Mouse (Mus musculus) stomach, embryonic 14.5 days (tissue): ENCODE measurements around the gene Slit3. TPM values are rescaled to one million over a fixed set of nuclear protein-coding genes. Genes with fewer than 3 reads are reported as not detected.

Source experiments
- ATAC-seq: fragments of 200-750 bp; cut with Nextera tagmentation; 2 replicates; pipeline ENCODE4 v1.8.0; 2017; ENCODE audit warnings: low read depth, moderate TSS enrichment; ENCODE audit not compliant: insufficient number of reproducible peaks, insufficient read depth, low FRiP score
- H3K27ac ChIP-seq: fragments of 300-500 bp; sonication (generic); 2 replicates; pipeline ENCODE4 v1.5.1; 2014; ENCODE audit warnings: mild to moderate bottlenecking, low read length, moderate library complexity, mixed read lengths
- H3K27me3 ChIP-seq: fragments of 300-500 bp; sonication (generic); 2 replicates; pipeline ENCODE4 v1.6.1; 2014; ENCODE audit warnings: low read length, control low read depth, mixed read lengths; ENCODE audit not compliant: control insufficient read depth, insufficient read depth
- H3K36me3 ChIP-seq: fragments of 300-500 bp; sonication (generic); 2 replicates; pipeline ENCODE4 v1.6.1; 2014; ENCODE audit warnings: mild to moderate bottlenecking, control low read depth, low read length, moderate library complexity, mixed read lengths; ENCODE audit not compliant: control insufficient read depth, insufficient read depth
- H3K4me1 ChIP-seq: fragments of 300-500 bp; sonication (generic); 2 replicates; pipeline ENCODE4 v1.6.1; 2014; ENCODE audit warnings: low read length, control low read depth, mixed read lengths; ENCODE audit not compliant: control insufficient read depth, insufficient read depth
- H3K4me2 ChIP-seq: fragments of 300-500 bp; sonication (generic); replicated peaks from 2 replicates; pipeline ENCODE4 v1.6.1; 2014; ENCODE audit warnings: low read depth, low read length, control low read depth
- H3K4me3 ChIP-seq: fragments of 300-500 bp; sonication (generic); 2 replicates; pipeline ENCODE4 v1.5.1; 2014; ENCODE audit warnings: low read depth, low read length, control low read depth
- H3K9ac ChIP-seq: fragments of 300-500 bp; sonication (generic); replicated peaks from 2 replicates; pipeline ENCODE4 v1.6.1; 2014; ENCODE audit warnings: low read depth, mild to moderate bottlenecking, control low read depth, low read length, moderate library complexity, mixed read lengths
- H3K9me3 ChIP-seq: fragments of 300-500 bp; sonication (generic); 2 replicates; pipeline ENCODE4 v1.6.1; 2016; ENCODE audit warnings: low read depth, low read length, control low read depth; ENCODE audit not compliant: control insufficient read depth
- WGBS: fragments of 180-500 bp; shearing (Covaris S2); extraction: QIAGEN DNeasy Blood & Tissue Kit; methylation state at CpG from one replicate; pipeline ENCODE4 v1.1.7; 2014; 5-methylcytosine and 5-hydroxymethylcytosine counted together
- polyA plus RNA-seq: library from polyadenylated mRNA; unstranded; fragments of >200 nt; fragmentation: Nextera tagmentation; extraction: Ambion mirVana; gene quantifications from 2 replicates; pipeline ENCODE4 v1.2.1, GENCODE M21; 2014

The Slit3 gene
- polyA plus RNA-seq, 1 experiment from 2014 or later, result 18.3 TPM

- Histone ChIP-seq H3K27ac (no peak overlapping the region), H3K36me3 (peaks cover 5% of the 10 kb centered on the region; the same call in 1 of the 2 replicates), H3K9ac (no peak overlapping the region), H3K4me3 (no peak overlapping the region), H3K4me2 (no peak overlapping the region), H3K27me3 (no peaks in the 10 kb centered on the region), H3K9me3 (no peaks in the 10 kb centered on the region), H3K4me1 (no peaks in the 10 kb centered on the region)
- ATAC-seq, result no peak
- 80% methylated on average over 4 of the region's 4 CpGs for WGBS
Measured at GRCm38 (mm10) chr11:35660967-35661366, 539.9 kb downstream of the Slit3 start.

- no peak overlapping the region for H3K27ac ChIP-seq
- H3K4me3 ChIP-seq, result no peak overlapping the region
- no peaks in the 10 kb centered on the region for H3K4me1 ChIP-seq
- no peaks in the 10 kb centered on the region for H3K27me3 ChIP-seq
- no peaks in the 10 kb centered on the region for H3K9me3 ChIP-seq
- no peak overlapping the region for H3K4me2 ChIP-seq
- 86% methylated on average over 3 of the region's 3 CpGs for WGBS
- no peak for ATAC-seq
- no peak overlapping the region for H3K9ac ChIP-seq
- H3K36me3 ChIP-seq, result peaks cover 5% of the 10 kb centered on the region; the same call in 1 of the 2 replicates
Measured at GRCm38 (mm10) chr11:35662945-35663344, 541.9 kb downstream of the Slit3 start.

GRCm38 (mm10) chr11:35663661-35664060, 542.6 kb downstream of the Slit3 start:
- 74% methylated on average over 8 of the region's 8 CpGs for WGBS
- Histone ChIP-seq H3K27me3 (no peaks in the 10 kb centered on the region), H3K9ac (no peak overlapping the region), H3K4me1 (no peaks in the 10 kb centered on the region), H3K9me3 (no peaks in the 10 kb centered on the region), H3K36me3 (peaks cover 5% of the 10 kb centered on the region; the same call in 1 of the 2 replicates), H3K4me2 (no peak overlapping the region), H3K27ac (no peak overlapping the region), H3K4me3 (no peak overlapping the region)
- no peak; the same call in 1 of the 2 replicates for ATAC-seq

GRCm38 (mm10) chr11:35664991-35665390, 544.0 kb downstream of the Slit3 start:
- Histone ChIP-seq H3K9me3 (no peaks in the 10 kb centered on the region), H3K27me3 (no peaks in the 10 kb centered on the region), H3K36me3 (peaks cover 5% of the 10 kb centered on the region; the same call in 1 of the 2 replicates), H3K27ac (no peak overlapping the region), H3K9ac (no peak overlapping the region), H3K4me2 (no peak overlapping the region), H3K4me1 (no peaks in the 10 kb centered on the region), H3K4me3 (no peak overlapping the region)
- no peak for ATAC-seq
- 71% methylated on average over 5 of the region's 5 CpGs for WGBS

GRCm38 (mm10) chr11:35667428-35667827, 546.4 kb downstream of the Slit3 start:
- H3K4me2 ChIP-seq, result no peak overlapping the region
- no peaks in the 10 kb centered on the region for H3K9me3 ChIP-seq
- no peak overlapping the region for H3K4me3 ChIP-seq
- 54% methylated on average over 3 of the region's 3 CpGs for WGBS
- no peaks in the 10 kb centered on the region for H3K36me3 ChIP-seq
- H3K27me3 ChIP-seq, result no peaks in the 10 kb centered on the region
- no peak overlapping the region for H3K9ac ChIP-seq
- H3K27ac ChIP-seq, result no peak overlapping the region
- no peak for ATAC-seq
- H3K4me1 ChIP-seq, result no peaks in the 10 kb centered on the region

- Histone ChIP-seq H3K4me3 (no peak overlapping the region), H3K4me2 (no peak overlapping the region), H3K4me1 (no peaks in the 10 kb centered on the region), H3K27me3 (no peaks in the 10 kb centered on the region), H3K36me3 (no peaks in the 10 kb centered on the region), H3K9me3 (no peaks in the 10 kb centered on the region), H3K27ac (no peak overlapping the region), H3K9ac (no peak overlapping the region)
- no peak for ATAC-seq
- 40% methylated on average over 3 of the region's 3 CpGs for WGBS
Measured at GRCm38 (mm10) chr11:35668138-35668537, 547.1 kb downstream of the Slit3 start.

GRCm38 (mm10) chr11:35668750-35669149, 547.7 kb downstream of the Slit3 start:
- Histone ChIP-seq H3K36me3 (no peaks in the 10 kb centered on the region), H3K4me1 (no peaks in the 10 kb centered on the region), H3K4me3 (no peak overlapping the region), H3K27me3 (no peaks in the 10 kb centered on the region), H3K9ac (no peak overlapping the region), H3K4me2 (no peak overlapping the region), H3K27ac (no peak overlapping the region), H3K9me3 (no peaks in the 10 kb centered on the region)
- ATAC-seq, result no peak
- 88% methylated on average over 1 of the region's 1 CpGs for WGBS

GRCm38 (mm10) chr11:35669536-35669935, 548.5 kb downstream of the Slit3 start:
- no peaks in the 10 kb centered on the region for H3K27me3 ChIP-seq
- H3K27ac ChIP-seq, result no peak overlapping the region
- H3K36me3 ChIP-seq, result no peaks in the 10 kb centered on the region
- ATAC-seq, result no peak
- WGBS, result 83% methylated on average over 5 of the region's 5 CpGs
- no peaks in the 10 kb centered on the region for H3K4me1 ChIP-seq
- H3K4me2 ChIP-seq, result no peak overlapping the region
- no peak overlapping the region for H3K9ac ChIP-seq
- H3K4me3 ChIP-seq, result no peak overlapping the region
- no peaks in the 10 kb centered on the region for H3K9me3 ChIP-seq

GRCm38 (mm10) chr11:35670181-35670580, 549.2 kb downstream of the Slit3 start:
- Histone ChIP-seq H3K27me3 (no peaks in the 10 kb centered on the region), H3K9ac (no peak overlapping the region), H3K9me3 (no peaks in the 10 kb centered on the region), H3K36me3 (no peaks in the 10 kb centered on the region), H3K4me1 (no peaks in the 10 kb centered on the region), H3K4me2 (no peak overlapping the region), H3K4me3 (no peak overlapping the region), H3K27ac (no peak overlapping the region)
- no peak for ATAC-seq
- 78% methylated on average over 6 of the region's 6 CpGs for WGBS
